Mouse (Mus musculus) lung, postnatal 0 days (tissue): ENCODE measurements around the gene Oxct2a.
"Not testable (repeated sequence)": the region's sequence is repeated elsewhere in the genome, so short reads cannot be mapped to it uniquely, and the experiment has no call there.

Experiments
- CTCF ChIP-seq: IDR thresholded peaks from 2 replicates; pipeline ENCODE4 v1.5.1; 2016; ENCODE audit warnings: antibody characterized with exemption, mild to moderate bottlenecking
- EP300 ChIP-seq: IDR thresholded peaks from 2 replicates; pipeline ENCODE4 v1.6.1; 2016; ENCODE audit warnings: antibody characterized with exemption, mild to moderate bottlenecking, control low read depth

- not testable (repeated sequence) for TF ChIP-seq CTCF, EP300
Measured at GRCm38 (mm10) chr4:123282915-123283674, 40.3 kb downstream of the Oxct2a start.
